Mouse (Mus musculus): ENCODE results near the gene Larp4. TPM values are rescaled to one million over a fixed set of nuclear protein-coding genes. Genes with fewer than 3 reads are reported as not detected.

Gene Larp4
- total RNA-seq, 2 experiments from 2014 or later: 73.7 to 78.9 TPM

- no peak for DNase-seq (ENCODE audit: low spot score in 2 of 2)
Observed at GRCm38 (mm10) chr15:100004677-100005273, 34.9 kb downstream of the Larp4 start.

DNA sequence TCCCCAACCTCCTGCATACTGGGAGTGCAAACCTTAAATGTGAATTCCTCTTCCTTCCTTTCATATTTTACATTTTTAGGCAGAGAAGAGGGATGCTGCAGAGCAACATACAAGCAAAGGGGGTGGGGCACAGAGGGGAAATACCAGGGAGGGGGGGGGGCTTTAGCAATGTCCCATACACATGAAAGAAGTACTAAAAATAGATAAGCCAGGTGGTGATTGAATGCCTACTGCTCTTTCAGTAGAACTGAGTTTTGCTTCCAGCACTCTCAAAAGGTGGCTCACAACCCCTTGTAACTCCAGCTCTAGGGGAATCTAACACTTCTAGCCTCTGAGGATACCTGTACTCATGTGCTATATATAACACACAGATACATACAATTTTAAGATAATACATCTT is 36.3 kb downstream of the Larp4 start:
- DNase-seq (ENCODE audit: low spot score in 2 of 2): no peak

DNA sequence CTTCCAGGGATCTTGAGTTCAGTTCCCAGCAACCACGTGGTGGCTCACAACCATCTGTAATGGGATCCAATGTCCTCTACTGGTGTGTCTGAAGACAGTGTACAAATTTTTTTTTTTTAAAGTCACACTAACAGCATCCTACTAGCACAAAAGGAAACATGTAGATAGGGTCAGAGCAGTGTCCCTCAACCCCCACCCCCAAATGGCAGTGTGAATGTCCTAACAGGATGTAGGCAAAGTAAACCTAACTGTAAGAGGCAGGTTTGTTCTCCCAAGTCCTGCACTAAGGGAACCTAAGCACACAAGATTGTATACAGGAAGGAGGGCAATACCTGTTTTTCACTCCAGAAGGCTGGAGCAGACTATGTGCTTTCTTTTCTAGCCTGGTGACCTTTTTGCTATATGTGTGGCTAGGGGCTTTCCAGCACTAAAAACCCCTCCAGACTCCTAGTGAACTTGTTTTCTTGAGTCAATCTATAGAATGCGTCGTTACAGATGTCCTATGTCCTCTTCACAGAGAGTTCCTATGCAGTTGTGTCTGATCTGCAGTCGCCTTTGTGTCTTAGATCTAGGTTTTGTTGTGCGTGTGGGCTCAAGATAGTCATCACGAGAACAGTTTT is 48.5 kb downstream of the Larp4 start:
- DNase-seq (ENCODE audit: low spot score in 2 of 2): no peak

- DNase-seq (ENCODE audit: low spot score in 2 of 2): no peak
Observed at GRCm38 (mm10) chr15:100021175-100021574, 51.3 kb downstream of the Larp4 start.

DNA sequence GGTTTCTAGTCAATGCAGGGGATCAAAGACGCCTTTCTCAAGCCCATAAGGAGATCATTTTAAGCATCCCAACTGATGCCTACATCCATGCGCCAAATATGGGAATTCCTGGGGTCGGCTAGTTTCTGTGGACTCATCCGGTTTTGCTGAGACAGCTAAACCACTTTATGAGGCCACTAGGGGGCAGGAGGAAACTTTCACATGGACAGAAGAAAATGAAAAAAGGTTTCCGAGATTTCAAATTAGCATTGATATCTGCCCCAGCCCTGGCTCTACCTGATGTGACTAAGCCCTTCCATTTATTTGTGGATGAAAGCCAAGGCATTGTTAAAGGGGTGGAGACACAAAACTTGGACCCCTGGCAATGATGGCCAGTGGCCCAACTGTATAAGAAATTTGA is 53.1 kb downstream of the Larp4 start:
- DNase-seq (ENCODE audit: low spot score in 2 of 2): no peak

- DNase-seq (ENCODE audit: low spot score in 2 of 2): no peak
Observed at GRCm38 (mm10) chr15:100025076-100025834, 55.4 kb downstream of the Larp4 start.

- DNase-seq (ENCODE audit: low spot score in 2 of 2): no peak
Observed at GRCm38 (mm10) chr15:100028133-100028532, 58.3 kb downstream of the Larp4 start.

GRCm38 (mm10) chr15:100029497-100029896 is 59.6 kb downstream of the Larp4 start:
- DNase-seq (ENCODE audit: low spot score in 2 of 2): no peak

DNA sequence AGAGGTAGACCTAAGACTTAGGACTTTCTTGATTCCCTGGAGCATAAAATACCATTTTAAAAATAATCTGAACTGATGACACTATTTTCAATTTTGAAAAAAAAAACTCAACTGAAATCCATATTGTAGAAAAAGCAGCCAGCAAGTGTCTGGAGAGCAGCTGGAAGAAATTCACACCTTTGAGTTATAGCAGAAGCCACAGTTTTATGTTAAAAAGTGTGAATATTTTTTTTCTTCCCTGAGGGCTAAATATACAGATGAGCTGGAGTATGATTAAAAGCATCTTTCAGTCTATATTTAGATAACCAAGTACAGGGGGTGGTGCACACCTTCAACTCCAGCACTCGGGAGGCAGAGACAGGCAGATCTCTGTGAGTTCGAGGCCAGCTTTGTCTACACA is 60.0 kb downstream of the Larp4 start:
- DNase-seq (ENCODE audit: low spot score in 2 of 2): no peak

GRCm38 (mm10) chr15:100032546-100032945 is 62.7 kb downstream of the Larp4 start:
- no peak for DNase-seq (ENCODE audit: low spot score in 2 of 2)

GRCm38 (mm10) chr15:100038470-100038971 is 68.7 kb downstream of the Larp4 start, which contains the start of gene Dip2b:
TSS of gene Dip2b (plus strand) at chr15:100038664.
- DNase-seq (ENCODE audit: low spot score in 2 of 2): peak; percentile 91 to 96

GRCm38 (mm10) chr15:100039001-100039701 is 69.3 kb downstream of the Larp4 start:
- DNase-seq (ENCODE audit: low spot score in 2 of 2): peak; percentile 19 to 29

GRCm38 (mm10) chr15:100040541-100041266 is 70.8 kb downstream of the Larp4 start:
- no peak for DNase-seq (ENCODE audit: low spot score in 2 of 2)

DNA sequence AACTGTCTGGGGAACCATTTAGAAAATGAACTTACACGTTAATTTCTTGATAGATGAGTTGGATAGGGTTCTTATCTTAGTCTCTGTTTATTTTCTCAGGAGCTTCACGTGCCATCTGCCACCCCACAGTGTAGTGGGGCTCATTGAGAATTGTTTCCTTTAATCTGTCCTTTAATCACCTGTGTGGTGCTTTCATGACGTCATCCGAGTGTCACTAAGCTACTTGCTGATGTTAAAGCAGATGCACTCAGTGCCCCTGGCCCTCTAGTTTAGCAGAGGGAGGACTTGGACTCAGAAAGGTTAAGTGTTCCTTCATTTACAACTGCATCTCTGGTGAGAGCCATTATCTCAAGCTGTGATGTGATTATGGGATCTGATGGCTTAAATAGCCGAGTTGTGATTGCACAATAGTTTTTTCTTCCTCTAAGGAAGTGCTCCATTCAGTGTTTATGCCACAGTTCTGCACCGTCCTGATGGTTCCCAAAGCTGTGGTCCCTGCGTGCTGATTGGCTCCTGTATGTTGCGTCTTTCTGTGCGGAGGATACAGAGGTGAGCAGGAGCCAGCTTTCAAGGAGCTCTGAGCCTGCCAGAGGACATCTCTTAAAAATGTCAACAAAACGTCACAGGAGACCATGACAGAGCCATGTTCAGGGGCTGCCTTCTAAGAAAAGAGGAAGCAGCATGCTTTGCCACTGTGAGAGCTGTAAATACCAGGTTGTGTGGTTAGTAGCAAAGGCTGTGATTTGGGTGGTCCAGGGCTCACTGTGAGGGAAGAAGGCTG is 71.6 kb downstream of the Larp4 start:
- no peak for DNase-seq (ENCODE audit: low spot score in 2 of 2)

GRCm38 (mm10) chr15:100042048-100042400 is 72.2 kb downstream of the Larp4 start:
- DNase-seq (ENCODE audit: low spot score in 2 of 2): no peak

DNA sequence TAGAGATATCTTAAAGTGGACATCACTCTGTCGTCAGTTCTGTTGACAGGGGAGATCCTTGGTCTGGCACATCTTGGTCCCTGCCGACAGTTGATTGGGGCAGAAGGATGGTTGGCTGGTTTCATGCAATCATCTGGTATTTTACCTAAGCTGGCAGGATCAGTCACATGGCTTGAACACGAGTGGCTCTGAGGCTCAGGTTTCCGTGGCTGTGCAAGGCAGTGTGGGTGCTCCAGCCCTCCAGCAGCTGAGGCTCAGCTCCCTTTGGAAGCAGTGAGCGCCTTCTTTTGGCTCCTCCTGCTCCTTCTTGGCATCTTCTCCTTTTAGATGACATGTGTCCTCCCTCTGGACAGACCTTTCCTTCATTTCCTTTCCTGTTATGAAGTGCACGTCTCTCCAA is 75.7 kb downstream of the Larp4 start:
- no peak for DNase-seq (ENCODE audit: low spot score in 2 of 2)

DNA sequence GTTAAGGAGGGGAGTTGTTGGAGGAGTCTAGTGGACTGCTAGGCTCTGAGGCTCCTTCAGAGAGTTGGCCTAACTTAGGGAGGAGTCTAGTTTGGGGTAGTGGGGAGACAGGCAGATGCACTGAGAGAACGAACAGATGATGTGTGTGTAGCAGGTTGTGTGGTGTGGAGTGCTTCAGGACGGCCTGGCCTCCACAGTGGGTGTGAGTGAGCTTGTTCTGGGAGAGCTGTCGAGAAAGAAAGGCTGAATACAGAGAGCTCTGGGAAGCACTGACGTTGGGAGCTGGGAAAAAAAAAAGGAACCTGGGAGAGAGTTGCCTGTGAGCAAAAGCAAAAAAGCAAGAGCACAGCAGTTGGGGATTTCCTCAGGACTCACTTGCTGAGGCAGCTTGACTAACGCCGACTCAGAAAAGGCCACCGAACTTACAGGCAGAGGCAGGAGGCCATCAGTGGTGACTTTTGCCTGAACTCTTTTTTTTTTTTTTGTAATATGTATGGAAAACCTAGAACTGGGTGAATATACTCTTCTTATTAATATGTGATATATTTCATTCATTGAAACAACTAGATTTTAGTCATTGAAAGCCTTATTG is 79.7 kb downstream of the Larp4 start:
- no peak for DNase-seq (ENCODE audit: low spot score in 2 of 2)

DNA sequence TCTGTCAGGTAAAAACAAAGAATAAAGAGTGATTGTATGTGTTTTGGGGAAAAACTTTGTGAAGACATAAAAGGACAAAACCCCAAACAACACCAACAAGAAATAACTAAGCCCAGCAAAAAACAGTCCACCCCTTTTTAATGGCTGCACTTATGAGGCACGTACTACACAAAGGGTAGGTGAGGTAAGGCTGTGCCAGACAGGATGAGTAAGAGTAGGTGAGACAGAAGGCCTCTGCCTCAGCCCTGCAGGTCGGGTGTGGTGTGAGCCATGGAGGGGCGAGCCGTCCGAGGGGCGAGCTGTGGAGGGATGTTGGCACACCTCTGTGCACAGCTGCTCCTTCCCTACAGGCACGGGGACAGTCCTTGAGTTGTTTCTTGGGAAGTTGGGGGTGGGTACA is 81.1 kb downstream of the Larp4 start:
- DNase-seq (ENCODE audit: low spot score in 2 of 2): no peak

- no peak for DNase-seq (ENCODE audit: low spot score in 2 of 2)
Observed at GRCm38 (mm10) chr15:100052726-100053125, 82.9 kb downstream of the Larp4 start.

GRCm38 (mm10) chr15:100056397-100056908 is 86.6 kb downstream of the Larp4 start:
- no peak for DNase-seq (ENCODE audit: low spot score in 2 of 2)
